Mouse (Mus musculus) heart, postnatal 36 days (tissue): ENCODE data around the gene Sdf4. TPM values are rescaled to one million over a fixed set of nuclear protein-coding genes. Genes with fewer than 3 reads are reported as not detected.
A peak's percentile ranks its signal among the peaks of the same experiment; 100 is the strongest.

ENCODE experiments used
- DNase-seq, 2 experiments: peaks; one replicate each; pipeline ENCODE4 v3.0.0; 2021 to 2022
- intact Hi-C: fragments of 180-260 bp; cut with DNase I; formaldehyde crosslinking; loops from one replicate; pipeline ENCODE4 v1.15.1; 2025
- total RNA-seq, 2 experiments: library from RNA; stranded (reverse); gene quantifications; 2 replicates each; pipeline ENCODE4 v1.2.3; 2021

Gene Sdf4
- total RNA-seq, 2 experiments from 2014 or later: 77.9 to 89.1 TPM

DNA sequence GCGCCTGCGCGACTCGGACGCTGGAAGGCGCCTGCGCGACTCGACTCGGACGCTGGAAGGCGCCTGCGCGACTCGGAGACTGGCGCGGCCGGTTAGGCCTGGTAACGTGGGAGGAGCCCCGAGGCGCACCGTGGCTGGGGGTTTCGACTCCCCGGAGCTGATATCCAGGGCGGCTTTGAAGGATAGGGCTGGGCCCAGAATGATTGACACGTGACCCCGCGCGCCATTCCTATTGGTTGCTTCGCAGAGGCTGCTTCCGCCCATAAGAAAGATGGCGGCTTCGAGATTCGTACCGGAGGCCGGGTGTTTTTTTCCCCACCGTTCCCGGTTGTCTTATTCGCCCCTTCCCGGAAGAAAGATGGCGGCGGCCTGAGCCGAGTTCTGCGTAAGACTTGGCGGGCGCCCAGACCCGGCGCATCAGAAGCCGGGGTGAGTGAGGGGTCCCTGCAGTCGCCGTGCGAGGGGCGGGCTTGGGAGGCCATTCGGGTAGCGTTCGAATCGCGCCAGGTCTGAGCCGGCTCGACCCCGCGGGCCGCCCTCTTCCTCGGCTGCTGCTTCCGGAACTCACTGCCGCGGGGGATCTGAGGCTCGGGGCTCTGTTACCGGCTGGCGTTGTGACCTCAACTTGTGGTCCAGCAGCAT lies 355 bp downstream of the Sdf4 start:
- intact Hi-C loops: loop anchor here (2.0 to 5.0 kb wide), 3 partner anchors 40 to 118 kb away; partner anchors contain the start of genes Acap3 and Pusl1
- peak; percentile 99 to 100 for DNase-seq

GRCm38 (mm10) chr4:155993606-155994005 lies 934 bp downstream of the Sdf4 start:
- DNase-seq: no peak
- intact Hi-C loops: loop anchor here (2.0 to 5.0 kb wide), 3 partner anchors 39 to 117 kb away; partner anchors contain the start of genes Acap3 and Pusl1

- DNase-seq: no peak
- intact Hi-C loops: no loop called here
Observed at GRCm38 (mm10) chr4:156004109-156004508, 11.4 kb downstream of the Sdf4 start.

DNA sequence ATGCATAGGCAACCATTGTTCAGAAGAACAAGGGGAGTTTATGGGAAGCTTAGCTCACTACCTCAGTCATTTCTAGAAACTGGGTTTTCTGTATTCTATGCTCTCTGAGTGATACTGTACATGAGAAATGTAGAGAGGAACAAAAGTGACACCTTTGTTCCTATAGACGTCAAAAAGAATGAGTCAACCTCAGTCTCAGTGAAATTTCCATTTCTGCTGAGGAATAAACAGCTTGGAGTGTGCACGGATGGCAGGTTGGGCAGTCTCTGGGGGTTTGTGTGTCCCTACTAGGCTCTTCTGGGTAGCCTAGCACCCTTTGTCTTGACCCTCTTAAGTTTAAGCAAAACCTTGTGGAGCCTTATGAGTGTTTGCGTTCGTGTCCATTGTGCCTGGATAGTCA lies 15.7 kb downstream of the Sdf4 start:
- intact Hi-C loops: no loop called here
- no peak for DNase-seq

- DNase-seq: no peak
- intact Hi-C loops: no loop called here
Observed at GRCm38 (mm10) chr4:156013637-156014036, 21.0 kb downstream of the Sdf4 start, which contains the start of gene Tnfrsf4. Gene Tnfrsf4 (plus strand): TSS chr4:156013843.

GRCm38 (mm10) chr4:156014436-156014835 lies 21.8 kb downstream of the Sdf4 start:
- intact Hi-C loops: no loop called here
- no peak for DNase-seq

DNA sequence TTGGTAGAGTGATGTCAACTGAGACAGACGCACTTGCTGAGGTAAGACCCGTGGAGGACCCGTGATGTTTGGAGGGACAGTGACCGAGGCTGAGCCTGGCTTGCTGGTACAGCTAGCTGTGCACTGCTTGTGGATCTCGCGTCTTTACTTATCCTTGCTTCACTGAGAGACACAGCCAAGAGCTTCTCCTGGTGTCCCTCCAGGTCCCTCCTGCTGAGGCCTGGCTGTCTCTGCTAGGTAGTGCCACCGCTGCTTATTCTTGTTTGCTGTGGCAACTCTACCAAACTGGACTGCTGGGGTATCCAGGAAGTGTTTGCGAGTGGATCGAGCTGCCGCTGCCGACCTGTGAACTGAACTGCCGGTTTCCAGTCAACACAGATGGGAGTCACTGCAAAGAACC lies 27.1 kb downstream of the Sdf4 start:
- no peak for DNase-seq
- intact Hi-C loops: no loop called here

- intact Hi-C loops: no loop called here
- no peak for DNase-seq
Observed at GRCm38 (mm10) chr4:156021381-156021780, 28.7 kb downstream of the Sdf4 start.

- intact Hi-C loops: no loop called here
- no peak for DNase-seq
Observed at GRCm38 (mm10) chr4:156021942-156022419, 29.3 kb downstream of the Sdf4 start.

DNA sequence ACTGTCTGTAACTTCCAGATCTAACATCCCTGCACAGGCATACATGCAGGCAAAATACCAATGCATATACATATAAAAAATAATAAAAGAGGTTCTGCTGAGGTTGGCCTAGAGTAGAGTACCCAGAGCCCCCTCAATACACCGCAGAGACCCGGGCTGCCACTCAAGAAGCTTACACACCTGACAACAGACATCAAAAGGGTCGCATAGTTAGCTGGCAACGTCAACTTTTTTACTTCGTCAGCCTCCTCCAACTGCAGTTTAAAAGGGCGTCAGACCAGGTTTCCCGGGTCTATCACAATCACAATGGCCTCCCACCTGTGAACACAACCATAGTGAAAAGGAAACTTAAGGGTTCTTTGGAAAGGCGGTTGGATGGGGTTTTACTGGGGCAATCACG lies 30.8 kb downstream of the Sdf4 start:
- DNase-seq: no peak
- intact Hi-C loops: no loop called here

- intact Hi-C loops: no loop called here
- DNase-seq: peak in 1 of 2 experiments; percentile 21
Observed at GRCm38 (mm10) chr4:156024184-156024583, 31.5 kb downstream of the Sdf4 start.

GRCm38 (mm10) chr4:156026013-156026412 lies 33.3 kb downstream of the Sdf4 start, which contains the start of gene Tnfrsf18:
Gene Tnfrsf18 (plus strand): TSS chr4:156026164.
- DNase-seq: peak; percentile 30 to 53

DNA sequence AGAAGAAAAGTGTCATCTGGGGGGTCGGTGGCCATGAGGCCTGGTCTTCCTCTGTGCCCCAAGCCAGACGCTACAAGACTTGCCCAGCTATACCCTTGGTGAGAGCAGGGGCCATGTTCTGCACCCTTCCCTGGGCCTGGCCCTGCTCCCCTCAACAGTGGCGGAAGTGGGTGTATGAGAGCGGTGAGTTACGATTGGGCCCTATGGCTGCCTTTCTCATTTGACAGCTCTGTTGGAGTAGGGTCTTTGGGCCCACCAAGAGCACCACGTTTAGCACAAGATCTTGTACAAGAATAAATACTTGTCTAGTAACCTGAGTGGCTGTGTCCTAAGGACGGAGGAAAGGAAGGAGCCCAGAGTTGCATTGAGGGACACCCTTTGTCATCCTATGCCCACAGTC lies 35.9 kb downstream of the Sdf4 start:
- intact Hi-C loops: no loop called here

More at GRCm38 (mm10) chr4:156026013-156026412, 33.3 kb downstream of the Sdf4 start, which contains the start of gene Tnfrsf18:
- intact Hi-C loops: no loop called here

GRCm38 (mm10) chr4:156030651-156031118 lies 38.0 kb downstream of the Sdf4 start:
- no peak for DNase-seq
- intact Hi-C loops: loop anchor here (5.0 kb wide), 3 partner anchors 68 to 167 kb away; partner anchors contain the start of genes Agrn and C1qtnf12

More for the DNA sequence above, 35.9 kb downstream of the Sdf4 start:
- DNase-seq: no peak

GRCm38 (mm10) chr4:156031255-156031592 lies 38.6 kb downstream of the Sdf4 start:
- DNase-seq: no peak
- intact Hi-C loops: loop anchor here (5.0 kb wide), 3 partner anchors 69 to 166 kb away; partner anchors contain the start of genes Agrn and C1qtnf12

GRCm38 (mm10) chr4:156031593-156032391 lies 39.1 kb downstream of the Sdf4 start:
- DNase-seq: peak; percentile 77 to 81
- intact Hi-C loops: loop anchor here (2.0 to 5.0 kb wide), 4 partner anchors 39 to 166 kb away; partner anchors contain the start of genes Agrn, B3galt6, C1qtnf12 and Sdf4

DNA sequence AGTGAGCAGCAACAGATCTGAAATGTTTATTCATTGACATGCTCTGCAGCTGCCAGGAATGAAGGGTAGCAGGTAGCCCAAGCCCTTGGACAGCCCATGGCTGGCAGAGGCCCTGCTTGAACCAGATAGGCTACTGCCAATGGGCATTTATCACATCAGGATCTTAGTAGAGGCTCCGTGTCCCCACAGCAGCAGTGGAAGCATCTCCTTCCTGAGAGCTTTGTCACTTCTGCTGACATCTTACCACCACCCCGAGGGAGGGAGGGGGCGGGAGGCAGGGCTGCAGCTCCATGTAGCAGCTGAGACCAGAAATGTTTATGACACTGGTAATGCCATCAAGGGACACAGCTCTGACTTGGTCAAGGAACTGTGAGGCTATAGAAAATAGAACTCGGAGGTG lies 40.2 kb downstream of the Sdf4 start:
- no peak for DNase-seq
- intact Hi-C loops: loop anchor here (2.0 to 5.0 kb wide), 4 partner anchors 40 to 164 kb away; partner anchors contain the start of genes Agrn, B3galt6, C1qtnf12 and Sdf4

DNA sequence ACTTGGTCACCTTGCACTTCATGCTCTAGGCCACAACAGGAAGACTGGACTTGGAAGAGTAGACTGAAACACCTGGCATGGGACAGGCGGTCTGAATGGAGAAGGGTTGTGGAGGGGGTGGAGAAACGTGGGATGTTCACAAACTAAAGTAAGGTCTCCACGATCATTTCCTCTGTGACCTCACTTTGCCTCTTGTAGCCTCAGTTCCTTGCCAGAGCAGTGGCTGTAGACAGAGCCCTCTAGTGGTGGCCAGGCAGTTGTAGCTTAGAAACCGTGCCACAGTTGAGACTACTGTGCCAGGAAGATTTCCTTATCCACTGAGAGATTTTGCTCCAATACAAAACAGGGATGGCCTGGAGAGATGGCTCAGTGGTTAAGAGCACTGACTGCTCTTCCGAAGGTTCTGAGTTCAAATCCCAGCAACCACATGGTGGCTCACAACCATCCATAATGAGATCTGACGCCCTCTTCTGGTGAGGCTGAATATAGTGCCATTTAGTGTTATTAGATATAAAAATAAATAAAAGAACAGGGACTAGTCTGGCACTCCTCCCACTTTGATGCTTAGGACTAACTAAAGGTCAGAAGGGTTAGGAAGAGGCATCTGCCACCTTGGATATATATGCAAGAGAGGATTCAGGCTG lies 40.9 kb downstream of the Sdf4 start:
- intact Hi-C loops: loop anchor here (2.0 to 5.0 kb wide), 4 partner anchors 41 to 164 kb away; partner anchors contain the start of genes Agrn, B3galt6, C1qtnf12 and Sdf4
- peak; percentile 42 for DNase-seq

GRCm38 (mm10) chr4:156034301-156034700 lies 41.6 kb downstream of the Sdf4 start:
- intact Hi-C loops: loop anchor here (5.0 kb wide), 3 partner anchors 68 to 163 kb away; partner anchors contain the start of genes Agrn and C1qtnf12
- DNase-seq: no peak

- no peak for DNase-seq
- intact Hi-C loops: loop anchor here (5.0 kb wide), 3 partner anchors 67 to 162 kb away; partner anchors contain the start of genes Agrn and C1qtnf12
Observed at GRCm38 (mm10) chr4:156034901-156035300, 42.2 kb downstream of the Sdf4 start.
